Mouse (Mus musculus) gastrocnemius, adult 18-20 months (tissue): Measurements from ENCODE around the gene Gpr171. TPM values are rescaled to one million over a fixed set of nuclear protein-coding genes. Genes with fewer than 3 reads are reported as not detected.
"Not testable (repeated sequence)": the region's sequence is repeated elsewhere in the genome, so short reads cannot be mapped to it uniquely, and the experiment has no call there.

ENCODE experiments used
- DNase-seq: peaks from one replicate; pipeline ENCODE4 v3.0.0; 2021; ENCODE audit warnings: low spot score
- long read RNA-seq, 2 experiments: library from polyadenylated mRNA; stranded (forward); transcript quantifications; one replicate each; pipeline ENCODE4 v2.0.0; 2021
- total RNA-seq, 2 experiments: library from RNA; stranded (reverse); gene quantifications; 2 replicates each; pipeline ENCODE4 v1.2.3; 2021

Gpr171 gene
- total RNA-seq, result under 1 TPM in 1 of 2 experiments, not detected in 1; 0.09 TPM
- long read RNA-seq, experiment 1, result 0 reads
- long read RNA-seq, experiment 2, result 0 reads

GRCm38 (mm10) chr3:59101218-59101986, at the start of gene Gpr171:
Gpr171 (minus strand) TSS chr3:59101821.
- DNase-seq, result no peak

- DNase-seq, result no peak
Observed at GRCm38 (mm10) chr3:59150624-59151023, 49.0 kb upstream of the Gpr171 start.

GRCm38 (mm10) chr3:59149646-59150045, 48.0 kb upstream of the Gpr171 start:
- no peak for DNase-seq

- no peak for DNase-seq
Observed at GRCm38 (mm10) chr3:59145194-59145593, 43.6 kb upstream of the Gpr171 start.

GRCm38 (mm10) chr3:59141507-59142305, 40.1 kb upstream of the Gpr171 start:
- DNase-seq, result no peak

- DNase-seq, result not testable (repeated sequence)
Observed at GRCm38 (mm10) chr3:59140941-59141340, 39.3 kb upstream of the Gpr171 start.

- no peak for DNase-seq
Observed at GRCm38 (mm10) chr3:59140115-59140514, 38.5 kb upstream of the Gpr171 start.

GRCm38 (mm10) chr3:59139651-59140051, 38.0 kb upstream of the Gpr171 start:
- DNase-seq, result no peak

- no peak for DNase-seq
Observed at GRCm38 (mm10) chr3:59138946-59139468, 37.4 kb upstream of the Gpr171 start.

- no peak for DNase-seq
Observed at GRCm38 (mm10) chr3:59135911-59136653, 34.5 kb upstream of the Gpr171 start.

GRCm38 (mm10) chr3:59133189-59133588, 31.6 kb upstream of the Gpr171 start:
- DNase-seq, result no peak

- no peak for DNase-seq
Observed at GRCm38 (mm10) chr3:59131966-59132365, 30.3 kb upstream of the Gpr171 start.

GRCm38 (mm10) chr3:59131081-59131480, 29.5 kb upstream of the Gpr171 start:
- DNase-seq, result no peak

- DNase-seq, result peak; percentile 27
Observed at GRCm38 (mm10) chr3:59130431-59130830, 28.8 kb upstream of the Gpr171 start.

- no peak for DNase-seq
Observed at GRCm38 (mm10) chr3:59129547-59129946, 27.9 kb upstream of the Gpr171 start.

GRCm38 (mm10) chr3:59128681-59129080, 27.1 kb upstream of the Gpr171 start:
- DNase-seq, result no peak

GRCm38 (mm10) chr3:59125783-59126555, 24.3 kb upstream of the Gpr171 start:
- DNase-seq, result no peak

GRCm38 (mm10) chr3:59125022-59125421, 23.4 kb upstream of the Gpr171 start:
- no peak for DNase-seq

GRCm38 (mm10) chr3:59121780-59122449, 20.3 kb upstream of the Gpr171 start:
- DNase-seq, result no peak

- DNase-seq, result no peak
Observed at GRCm38 (mm10) chr3:59121067-59121730, 19.6 kb upstream of the Gpr171 start.
